Mouse (Mus musculus) forebrain, embryonic 11.5 days (tissue): Measurements from ENCODE around the gene Tmco1. TPM values are rescaled to one million over a fixed set of nuclear protein-coding genes. Genes with fewer than 3 reads are reported as not detected.

ENCODE experiments used
- ATAC-seq: fragments of 200-750 bp; cut with Nextera tagmentation; replicated peaks from 2 replicates; pipeline ENCODE4 v1.8.0; 2017; ENCODE audit warnings: moderate TSS enrichment; ENCODE audit not compliant: low FRiP score
- DNase-seq: peaks from one replicate; pipeline ENCODE4 v3.0.0-alpha.2; 2017; ENCODE audit warnings: low spot score
- H3K27ac ChIP-seq: fragments of 300-500 bp; sonication (generic); 2 replicates; pipeline ENCODE4 v1.5.1; 2014; ENCODE audit warnings: low read depth, low read length
- H3K27me3 ChIP-seq: fragments of 300-500 bp; sonication (generic); 2 replicates; pipeline ENCODE4 v1.6.1; 2014; ENCODE audit warnings: mild to moderate bottlenecking, low read length, mixed read lengths; ENCODE audit not compliant: control insufficient read depth, insufficient read depth
- H3K36me3 ChIP-seq: fragments of 300-500 bp; sonication (generic); 2 replicates; pipeline ENCODE4 v1.6.1; 2014; ENCODE audit warnings: mild to moderate bottlenecking, low read length, moderate library complexity, mixed read lengths; ENCODE audit not compliant: control insufficient read depth, insufficient read depth
- H3K4me1 ChIP-seq: fragments of 300-500 bp; sonication (generic); replicated peaks from 2 replicates; pipeline ENCODE4 v1.6.1; 2014; ENCODE audit warnings: low read length, mixed read lengths; ENCODE audit not compliant: control insufficient read depth, insufficient read depth
- H3K4me2 ChIP-seq: fragments of 300-500 bp; sonication (generic); 2 replicates; pipeline ENCODE4 v1.6.1; 2014; ENCODE audit warnings: low read depth, mild to moderate bottlenecking, low read length, moderate library complexity, mixed read lengths; ENCODE audit not compliant: severe bottlenecking
- H3K4me3 ChIP-seq: fragments of 300-500 bp; sonication (generic); 2 replicates; pipeline ENCODE4 v1.5.1; 2014; ENCODE audit warnings: low read depth, low read length
- H3K9ac ChIP-seq: fragments of 300-500 bp; sonication (generic); 2 replicates; pipeline ENCODE4 v1.6.1; 2014; ENCODE audit warnings: low read length
- H3K9me3 ChIP-seq: fragments of 300-500 bp; sonication (generic); 2 replicates; pipeline ENCODE4 v1.6.1; 2016; ENCODE audit warnings: low read length, mixed read lengths; ENCODE audit not compliant: control insufficient read depth
- WGBS: fragments of 180-500 bp; shearing (Covaris S2); extraction: QIAGEN DNeasy Blood & Tissue Kit; methylation state at CpG from one replicate; pipeline ENCODE4 v1.1.7; 2014; 5-methylcytosine and 5-hydroxymethylcytosine counted together
- microRNA-seq: library from miRNA; unstranded; fragments of <30 nt; microRNA quantifications from one replicate; pipeline ENCODE4, GENCODE M21; 2016; ENCODE audit not compliant: insufficient number of aligned reads
- polyA plus RNA-seq: library from polyadenylated mRNA; unstranded; fragments of >200 nt; fragmentation: Nextera tagmentation; extraction: Ambion mirVana; gene quantifications from 2 replicates; pipeline ENCODE4 v1.2.1, GENCODE M21; 2014

Gene Tmco1
- polyA plus RNA-seq, 1 experiment from 2014 or later, result 75.2 TPM

DNA sequence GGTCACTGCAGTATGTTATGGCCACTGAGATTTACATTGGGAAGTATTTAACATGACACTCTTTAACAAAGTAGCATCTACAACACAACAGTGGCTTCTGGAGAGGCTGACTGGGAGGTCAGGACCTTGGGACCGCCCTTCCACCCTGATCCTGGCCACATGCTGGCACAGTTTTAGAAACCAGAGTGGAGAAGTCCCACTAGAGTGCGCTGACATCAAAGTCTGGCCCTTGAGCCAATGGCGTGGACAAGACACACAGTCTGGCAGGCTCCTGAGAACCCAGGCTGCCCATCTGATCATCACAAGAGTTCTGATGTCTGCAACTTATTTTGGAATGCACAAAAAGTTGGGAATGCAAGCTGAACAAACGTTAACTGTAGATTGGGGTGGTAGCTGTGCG, 71.6 kb downstream of the Tmco1 start:
- Histone ChIP-seq H3K9me3 (no peaks in the 10 kb centered on the region), H3K36me3 (no peaks in the 10 kb centered on the region), H3K27me3 (no peaks in the 10 kb centered on the region), H3K4me3 (no peak overlapping the region), H3K4me2 (no peak overlapping the region), H3K27ac (no peak overlapping the region), H3K4me1 (no peaks in the 10 kb centered on the region), H3K9ac (no peak overlapping the region)
- ATAC-seq, result no peak
- WGBS, result 69% methylated on average over 5 of the region's 5 CpGs
- DNase-seq, result no peak

DNA sequence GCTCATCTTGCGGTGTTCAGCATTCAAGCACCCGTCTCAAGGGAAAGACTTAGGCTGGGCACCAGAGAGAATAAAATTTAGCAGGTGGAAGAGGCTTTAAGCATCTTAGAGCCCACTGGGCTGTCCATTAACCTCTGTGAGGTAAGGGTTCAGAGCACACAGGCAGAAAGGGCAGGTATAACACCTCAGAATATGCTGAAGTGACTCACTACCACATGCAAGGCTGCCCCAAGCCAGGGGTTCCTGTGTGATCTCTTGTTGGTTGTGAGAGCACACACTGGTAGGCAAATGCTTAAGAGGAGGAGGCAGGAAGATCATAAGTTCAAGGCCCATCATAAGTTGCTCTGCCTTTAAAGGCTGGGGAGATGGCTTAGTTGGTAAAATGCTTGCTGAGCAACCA, 72.0 kb downstream of the Tmco1 start:
- no peaks in the 10 kb centered on the region for H3K4me1 ChIP-seq
- no peak overlapping the region for H3K4me2 ChIP-seq
- H3K4me3 ChIP-seq, result no peak overlapping the region
- 86% methylated on average over 2 of the region's 2 CpGs for WGBS
- DNase-seq (no peak), ATAC-seq (no peak)
- no peaks in the 10 kb centered on the region for H3K27me3 ChIP-seq
- H3K27ac ChIP-seq, result no peak overlapping the region
- no peaks in the 10 kb centered on the region for H3K9me3 ChIP-seq
- H3K9ac ChIP-seq, result no peak overlapping the region
- no peaks in the 10 kb centered on the region for H3K36me3 ChIP-seq

DNA sequence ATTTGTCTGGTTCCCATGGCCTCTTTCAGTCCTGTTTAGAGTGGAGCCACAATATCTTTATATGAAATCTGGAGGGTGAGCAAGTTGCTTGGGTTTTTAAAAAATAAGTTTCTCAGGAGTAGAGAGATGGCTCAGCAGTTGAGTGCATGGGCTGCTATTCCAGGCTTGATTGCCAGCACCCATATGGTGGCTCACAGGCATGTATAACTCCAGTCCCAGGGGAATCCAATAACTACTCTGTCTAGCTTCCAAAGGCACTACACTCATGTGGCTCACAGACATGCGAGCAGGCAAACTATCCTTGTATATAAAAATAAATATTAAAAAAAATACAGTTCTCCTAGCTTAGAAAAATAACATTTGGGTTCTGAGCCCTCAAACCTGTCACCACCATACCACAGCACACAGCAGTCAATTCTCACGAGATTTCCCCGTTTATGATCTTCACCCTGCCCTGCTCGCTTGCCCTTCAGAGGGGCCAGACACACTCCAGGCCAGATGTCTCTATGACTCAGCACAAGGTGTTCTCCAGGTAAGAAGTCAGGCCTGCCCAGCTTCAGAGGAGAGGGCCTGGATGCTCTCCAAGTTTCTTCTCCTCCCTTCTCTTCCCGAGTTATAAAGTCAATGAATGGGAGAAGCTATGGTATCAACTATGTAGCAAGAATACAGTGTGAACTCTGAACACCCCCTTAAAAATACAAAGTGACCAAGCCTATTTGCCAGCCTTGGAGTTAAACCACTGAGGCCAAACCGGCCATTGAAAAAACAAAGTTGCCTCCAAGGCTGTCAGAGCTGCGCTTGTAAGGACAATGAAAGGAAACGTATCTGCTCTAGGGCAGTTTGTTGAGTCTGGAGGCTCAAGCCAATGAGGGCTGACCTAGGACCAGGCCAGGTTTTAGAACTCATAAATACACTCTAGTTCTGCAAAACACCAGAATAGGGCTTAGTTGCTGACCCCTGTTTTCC, 73.2 kb downstream of the Tmco1 start:
- Histone ChIP-seq H3K27me3 (no peaks in the 10 kb centered on the region), H3K4me3 (no peak overlapping the region), H3K36me3 (no peaks in the 10 kb centered on the region), H3K9ac (no peak overlapping the region), H3K4me2 (no peak overlapping the region), H3K27ac (no peak overlapping the region), H3K9me3 (no peaks in the 10 kb centered on the region), H3K4me1 (no peaks in the 10 kb centered on the region)
- 87% methylated on average over 8 of the region's 8 CpGs for WGBS
- ATAC-seq (no peak), DNase-seq (no peak)

DNA sequence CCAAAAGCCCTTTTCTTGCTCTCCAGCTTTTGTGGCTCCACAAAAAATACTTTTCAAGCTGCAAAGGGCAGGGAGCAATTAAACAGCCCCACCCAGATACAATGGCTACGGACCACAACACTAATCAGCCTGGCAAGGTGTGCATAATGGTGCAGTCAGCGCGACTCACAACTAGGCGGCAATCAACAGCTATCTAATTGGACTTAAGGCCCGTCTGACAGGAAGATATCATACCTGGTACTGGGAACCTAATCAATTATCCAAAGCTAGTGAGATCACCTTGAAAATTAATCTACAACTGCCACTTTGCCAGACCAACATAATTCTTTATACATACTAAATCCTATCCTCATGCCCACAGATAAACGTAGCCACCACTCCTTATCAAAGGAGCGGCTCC, 74.1 kb downstream of the Tmco1 start:
- Histone ChIP-seq H3K9me3 (no peaks in the 10 kb centered on the region), H3K9ac (no peak overlapping the region), H3K36me3 (no peaks in the 10 kb centered on the region), H3K4me2 (no peak overlapping the region), H3K27me3 (no peaks in the 10 kb centered on the region), H3K27ac (no peak overlapping the region), H3K4me1 (no peaks in the 10 kb centered on the region), H3K4me3 (no peak overlapping the region)
- ATAC-seq (no peak), DNase-seq (no peak)
- WGBS, result 79% methylated on average over 7 of the region's 7 CpGs

DNA sequence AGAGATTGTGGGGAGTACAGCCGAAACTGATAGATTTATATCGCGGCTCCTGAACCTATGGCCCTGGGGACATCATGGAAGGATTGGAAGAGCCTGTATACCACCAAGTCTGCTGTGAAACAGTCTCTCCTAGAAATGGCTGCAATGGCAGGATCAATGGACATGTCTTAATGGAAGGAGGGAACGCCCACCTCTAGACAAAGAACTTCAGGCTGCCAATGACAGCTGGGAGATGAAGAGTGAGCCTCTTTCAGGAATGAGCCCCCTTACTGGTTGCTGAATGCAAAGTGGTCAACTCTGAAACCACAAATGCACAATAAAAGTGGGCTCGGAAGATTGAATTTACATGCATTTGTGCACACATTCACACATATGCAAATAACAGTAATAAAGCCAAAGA, 74.6 kb downstream of the Tmco1 start:
- no peak overlapping the region for H3K27ac ChIP-seq
- H3K36me3 ChIP-seq, result no peaks in the 10 kb centered on the region
- no peak overlapping the region for H3K9ac ChIP-seq
- H3K4me1 ChIP-seq, result no peaks in the 10 kb centered on the region
- DNase-seq (no peak), ATAC-seq (no peak)
- H3K27me3 ChIP-seq, result no peaks in the 10 kb centered on the region
- no peak overlapping the region for H3K4me2 ChIP-seq
- no peak overlapping the region for H3K4me3 ChIP-seq
- 75% methylated on average over 5 of the region's 5 CpGs for WGBS
- no peaks in the 10 kb centered on the region for H3K9me3 ChIP-seq

DNA sequence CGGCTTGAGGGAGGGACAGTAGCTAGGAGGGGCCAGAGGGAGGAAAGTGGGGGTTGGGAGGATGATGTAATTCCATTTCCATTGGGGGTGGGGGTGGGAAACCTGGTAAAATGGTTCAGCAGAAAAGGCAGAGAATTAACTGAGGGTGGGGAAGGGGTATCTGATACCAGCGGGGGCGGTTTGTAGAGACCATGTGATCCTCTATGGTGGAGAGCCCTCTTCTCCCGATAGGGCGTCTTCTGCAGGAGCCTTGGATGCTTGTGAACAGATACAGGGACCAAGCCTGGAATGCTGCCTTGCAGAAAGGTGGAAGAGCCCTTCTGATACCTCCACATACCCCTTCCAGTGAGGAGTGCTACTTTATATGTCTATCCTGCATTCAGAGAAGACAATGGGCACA, 75.0 kb downstream of the Tmco1 start:
- Histone ChIP-seq H3K27me3 (no peaks in the 10 kb centered on the region), H3K9ac (no peak overlapping the region), H3K9me3 (no peaks in the 10 kb centered on the region), H3K4me2 (no peak overlapping the region), H3K4me3 (no peak overlapping the region), H3K4me1 (no peaks in the 10 kb centered on the region), H3K27ac (no peak overlapping the region), H3K36me3 (no peaks in the 10 kb centered on the region)
- no peak for DNase-seq
- 82% methylated on average over 5 of the region's 5 CpGs for WGBS
- no peak for ATAC-seq

Small RNAs within 50 kb of the gene (microRNA-seq; reads per million reads assigned to microRNA genes)
- gene Gm25911 (3.4 reads per million), gene Mir6347 (not detected)

Other genes with a start within 250 kb of the Tmco1 start
- 125 and 140 TPM in 2 replicates for gene Uck2, start 23.1 kb upstream of the Tmco1 start, polyA plus RNA-seq
- 38.3 and 41.4 TPM in 2 replicates for gene Aldh9a1, start 41.6 kb downstream of the Tmco1 start, polyA plus RNA-seq
- gene Mgst3, start 85.5 kb downstream of the Tmco1 start, polyA plus RNA-seq, result 51.8 and 54.0 TPM in 2 replicates
- gene Lrrc52, start 158.4 kb downstream of the Tmco1 start, polyA plus RNA-seq, result not detected in 2 replicates